In the genomic region with DNA sequence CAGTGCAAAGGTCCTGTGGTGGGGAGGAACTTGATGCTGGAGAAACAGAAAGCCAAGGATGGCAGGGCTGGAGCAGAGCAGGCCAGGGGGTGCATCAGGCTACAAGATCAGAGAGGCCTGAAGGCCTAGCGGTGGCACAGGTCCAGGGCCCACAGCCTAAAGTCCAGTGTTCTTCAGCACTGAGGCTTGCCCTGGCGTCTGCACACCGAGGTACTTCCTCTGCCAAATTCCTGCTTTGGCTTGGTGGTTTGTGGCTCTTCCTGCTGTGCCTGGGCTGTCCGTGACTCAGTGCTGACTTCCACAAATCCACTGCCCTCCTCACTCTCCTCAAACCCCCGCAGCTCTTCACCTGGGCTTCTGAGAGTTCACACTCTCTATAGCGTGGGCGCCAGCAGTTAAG, we compare ENCODE assay signal across 16 mouse cellular contexts. TPM values are rescaled to one million over a fixed set of nuclear protein-coding genes. Genes with fewer than 3 reads are reported as not detected.
A peak's percentile ranks its signal among the peaks of the same experiment; 100 is the strongest.
DNase-seq lines count a peak whose midpoint lies in the region; ATAC-seq and TF ChIP-seq lines count a peak whose summit lies in the region.
"Had no signal": no experiment of that assay in that cellular context is flagged by ENCODE, and none has a peak within 500 bp of the region (broad histone marks: within the 10 kb centered on the region; RNA-seq: fewer than 3 reads in every experiment).

No protein-coding gene starts in this region.

- TF ChIP-seq EP300 in liver, postnatal 0 days (IDR thresholded peaks at IDR 0.05; ENCODE audit: low read depth), result no peak

- no peaks in the 10 kb centered on the region for H3K27me3 ChIP-seq in liver, adult 2 months (ENCODE audit: control insufficient read depth, insufficient read depth, low read length)
- H3K27me3 ChIP-seq in liver, postnatal 0 days (ENCODE audit: insufficient read depth, low read length), result no peaks in the 10 kb centered on the region
- H3K27me3 ChIP-seq: embryonic facial prominence, embryonic 13.5 days; forebrain, embryonic 13.5 days; limb, embryonic 13.5 days; midbrain, embryonic 15.5 days; stomach, embryonic 15.5 days had no signal

- no peak for TF ChIP-seq CTCF in liver, adult 2 months (IDR thresholded peaks at IDR 0.05; ENCODE audit: low read depth, low read length)
- no peak for TF ChIP-seq CTCF in liver, postnatal 0 days (IDR thresholded peaks at IDR 0.05; ENCODE audit: low read depth)

- H3K4me1 ChIP-seq in liver, adult 2 months (ENCODE audit: control insufficient read depth, insufficient read depth, low read length), result no peaks in the 10 kb centered on the region
- peaks cover 9% of the 10 kb centered on the region; the same call in 1 of the 2 replicates for H3K4me1 ChIP-seq in liver, postnatal 0 days (ENCODE audit: insufficient read depth)
- H3K4me1 ChIP-seq: forebrain, embryonic 13.5 days; midbrain, embryonic 15.5 days; stomach, embryonic 15.5 days had no signal

- H3K9me3 ChIP-seq in liver, postnatal 0 days (ENCODE audit: low read length), result no peaks in the 10 kb centered on the region
- H3K9me3 ChIP-seq: embryonic facial prominence, embryonic 13.5 days; forebrain, embryonic 13.5 days; limb, embryonic 13.5 days; midbrain, embryonic 15.5 days; stomach, embryonic 15.5 days had no signal

- no peak overlapping the region for H3K4me2 ChIP-seq in liver, postnatal 0 days (ENCODE audit: low read depth, low read length)
- H3K4me2 ChIP-seq: embryonic facial prominence, embryonic 13.5 days; forebrain, embryonic 13.5 days; limb, embryonic 13.5 days; midbrain, embryonic 15.5 days; stomach, embryonic 15.5 days had no signal

- H3K9ac ChIP-seq in liver, adult 2 months (ENCODE audit: low read depth, low read length), result no peak overlapping the region
- H3K9ac ChIP-seq in liver, postnatal 0 days (replicated peaks), result no peak overlapping the region
- H3K9ac ChIP-seq: embryonic facial prominence, embryonic 13.5 days; forebrain, embryonic 13.5 days; limb, embryonic 13.5 days; midbrain, embryonic 15.5 days; stomach, embryonic 15.5 days had no signal

- H3K36me3 ChIP-seq in liver, adult 2 months (ENCODE audit: control insufficient read depth, insufficient read depth, low read length), result no peaks in the 10 kb centered on the region
- H3K36me3 ChIP-seq in liver, postnatal 0 days (replicated peaks; ENCODE audit: insufficient read depth, low read length), result no peaks in the 10 kb centered on the region
- H3K36me3 ChIP-seq: embryonic facial prominence, embryonic 13.5 days; limb, embryonic 13.5 days; midbrain, embryonic 15.5 days; stomach, embryonic 15.5 days had no signal

- no peak overlapping the region for H3K4me3 ChIP-seq in liver, adult 2 months (ENCODE audit: insufficient read depth, low read depth, low read length)
- no peak overlapping the region for H3K4me3 ChIP-seq in liver, postnatal 0 days (ENCODE audit: low read depth, low read length)
- H3K4me3 ChIP-seq: embryonic facial prominence, embryonic 13.5 days; forebrain, embryonic 13.5 days; limb, embryonic 13.5 days; midbrain, embryonic 15.5 days; stomach, embryonic 15.5 days had no signal

- no peak overlapping the region for H3K27ac ChIP-seq in liver, adult 2 months (replicated peaks; ENCODE audit: insufficient read depth, low read depth, low read length)
- no peak overlapping the region for H3K27ac ChIP-seq in liver, postnatal 0 days (ENCODE audit: low read depth)
- H3K27ac ChIP-seq: embryonic facial prominence, embryonic 13.5 days; forebrain, embryonic 13.5 days; limb, embryonic 13.5 days; midbrain, embryonic 15.5 days; stomach, embryonic 15.5 days had no signal

- no peak for TF ChIP-seq POLR2A in liver, adult 2 months (IDR thresholded peaks at IDR 0.05; ENCODE audit: extremely low read depth, insufficient read depth, low read length)

- 56% methylated on average over 7 of the region's 7 CpGs for WGBS in liver, adult 2 months
- 57% methylated on average over 7 of the region's 7 CpGs for WGBS in liver, postnatal 0 days (ENCODE audit: insufficient replicate concordance)

- DNase-seq in cerebellum, postnatal 10 days, result peak; percentile 51 to 76
- no peak for DNase-seq in cerebellum, adult 9-10 months
- peak; percentile 60 for DNase-seq in liver, adult 2 months (ENCODE audit: extremely low read depth, low read depth, low spot score)
- DNase-seq in liver, postnatal 0 days, result no peak
- DNase-seq in cerebellum, postnatal 14 days, result peak; percentile 49 to 50
- DNase-seq in natural killer cell, adult 2 months (ENCODE audit: low spot score in 2 of 2), result no peak
- no peak for DNase-seq in layer of hippocampus, adult 11-12 months (ENCODE audit: low spot score)
- DNase-seq: lung, postnatal 14 days; right cerebral cortex, postnatal 25 days had no signal

- no peaks in the 10 kb centered on the region for H3K79me2 ChIP-seq in liver, adult 2 months (ENCODE audit: control insufficient read depth, insufficient read depth, low read length)

- ATAC-seq in liver, postnatal 0 days, result no peak
- peak; percentile 55 for ATAC-seq in megakaryocyte progenitor cell, adult 5-6 weeks (replicated peaks; ENCODE audit: poor library complexity)
- ATAC-seq: CD4-positive, CD25-positive, alpha-beta regulatory T cell, adult 4 months; forebrain, embryonic 13.5 days; midbrain, embryonic 15.5 days had no signal

RNA-seq across cellular contexts. Expression of gene Prex1, which starts 30.8 kb away (rescaled TPM):
- 2.0 and 3.0 TPM in 2 replicates for total RNA-seq in liver, adult 2 months (2014; rRNA removed)
- 4.6 and 5.6 TPM in 2 replicates for polyA plus RNA-seq in liver, adult 2 months (2012; rRNA removed)
- 5.4 and 6.3 TPM in 2 replicates for polyA plus RNA-seq in liver, postnatal 0 days (2015; fragmentation: Nextera tagmentation; extraction: Ambion mirVana)
- total RNA-seq in megakaryocyte progenitor cell, adult 5-6 weeks (2015), result 18.9 and 22.3 TPM in 2 replicates
- 16.4 and 18.2 TPM in 2 replicates for total RNA-seq in megakaryocyte progenitor cell, adult 5-6 weeks (2017)

RNA-seq across cellular contexts. Expression of gene Trp53rkb, which starts 47.9 kb away (rescaled TPM):
- total RNA-seq in liver, adult 2 months (2014; rRNA removed), result 1.5 and 1.8 TPM in 2 replicates
- 3.0 and 3.1 TPM in 2 replicates for polyA plus RNA-seq in liver, adult 2 months (2012; rRNA removed)
- 3.0 and 3.1 TPM in 2 replicates for polyA plus RNA-seq in liver, postnatal 0 days (2015; fragmentation: Nextera tagmentation; extraction: Ambion mirVana)
- total RNA-seq in megakaryocyte progenitor cell, adult 5-6 weeks (2015), result 3.2 and 5.6 TPM in 2 replicates
- 1.1 and 2.5 TPM in 2 replicates for total RNA-seq in megakaryocyte progenitor cell, adult 5-6 weeks (2017)

Comparison
In these comparisons a context has a peak if more than half of its experiments do, and no peak if none do; other contexts are left out.
1. DNase-seq: peak in cerebellum, postnatal 10 days (2 of 2), liver, adult 2 months (single experiment) and cerebellum, postnatal 14 days (2 of 2); none in cerebellum, adult 9-10 months (single experiment), liver, postnatal 0 days (single experiment), natural killer cell, adult 2 months (0 of 2) and layer of hippocampus, adult 11-12 months (single experiment).